Mouse (Mus musculus) hindbrain, embryonic 13.5 days (tissue): ENCODE results near the gene Olfr638. TPM values are rescaled to one million over a fixed set of nuclear protein-coding genes. Genes with fewer than 3 reads are reported as not detected.

ENCODE experiments used
- polyA plus RNA-seq: library from polyadenylated mRNA; unstranded; fragments of >200 nt; fragmentation: Nextera tagmentation; extraction: Ambion mirVana; gene quantifications from 2 replicates; pipeline ENCODE4 v1.2.1, GENCODE M21; 2015

Gene Olfr638
- polyA plus RNA-seq, 1 experiment from 2014 or later: not detected

Other genes starting within 250 kb of the Olfr638 start
- not detected in 2 replicates for gene Olfr630, start 241.4 kb upstream of the Olfr638 start, polyA plus RNA-seq
- gene Olfr69, start 227.2 kb upstream of the Olfr638 start, polyA plus RNA-seq: not detected in 2 replicates
- gene Olfr68, start 219.0 kb upstream of the Olfr638 start, polyA plus RNA-seq: not detected in 2 replicates
- gene Olfr67, start 206.9 kb upstream of the Olfr638 start, polyA plus RNA-seq: not detected in 2 replicates
- gene Hbb-bt, start 184.8 kb upstream of the Olfr638 start, polyA plus RNA-seq: 996 and 1,160 TPM in 2 replicates
- gene Hbb-bs, start 170.7 kb upstream of the Olfr638 start, polyA plus RNA-seq: 2,000 and 2,305 TPM in 2 replicates
- gene Hbb-bh2, start 158.2 kb upstream of the Olfr638 start, polyA plus RNA-seq: not detected in 2 replicates
- gene Hbb-bh1, start 155.6 kb upstream of the Olfr638 start, polyA plus RNA-seq: 43.8 and 70.4 TPM in 2 replicates
- gene Hbb-y, start 145.5 kb upstream of the Olfr638 start, polyA plus RNA-seq: 4,283 and 4,441 TPM in 2 replicates
- gene Olfr66, start 112.5 kb upstream of the Olfr638 start, polyA plus RNA-seq: not detected in 2 replicates
- not detected in 2 replicates for gene Olfr64, start 104.3 kb upstream of the Olfr638 start, polyA plus RNA-seq
- not detected in 2 replicates for gene Olfr65, start 95.3 kb upstream of the Olfr638 start, polyA plus RNA-seq
- gene Olfr631, start 69.9 kb upstream of the Olfr638 start, polyA plus RNA-seq: not detected in 2 replicates
- gene Olfr632, start 64.4 kb upstream of the Olfr638 start, polyA plus RNA-seq: not detected in 2 replicates
- not detected in 2 replicates for gene Olfr633, start 54.3 kb upstream of the Olfr638 start, polyA plus RNA-seq
- not detected in 2 replicates for gene Olfr635, start 27.6 kb upstream of the Olfr638 start, polyA plus RNA-seq
- 0.05 TPM in 1 of 2 replicates, not detected in the other for gene Olfr639, start 18.6 kb downstream of the Olfr638 start, polyA plus RNA-seq
- gene Olfr640, start 26.8 kb downstream of the Olfr638 start, polyA plus RNA-seq: not detected in 2 replicates
- not detected in 2 replicates for gene Olfr641, start 36.7 kb downstream of the Olfr638 start, polyA plus RNA-seq
- not detected in 2 replicates for gene Olfr642, start 53.9 kb downstream of the Olfr638 start, polyA plus RNA-seq
- gene 4930516K23Rik, start 62.7 kb downstream of the Olfr638 start, polyA plus RNA-seq: not detected in 2 replicates
- gene Olfr644, start 73.1 kb downstream of the Olfr638 start, polyA plus RNA-seq: not detected in 2 replicates
- not detected in 2 replicates for gene Olfr645, start 86.7 kb downstream of the Olfr638 start, polyA plus RNA-seq
- not detected in 2 replicates for gene Olfr646, start 106.1 kb downstream of the Olfr638 start, polyA plus RNA-seq
- not detected in 2 replicates for gene Ubqln5, start 131.1 kb downstream of the Olfr638 start, polyA plus RNA-seq
- gene Olfr643, start 138.7 kb downstream of the Olfr638 start, polyA plus RNA-seq: not detected in 2 replicates
- gene Ubqln3, start 144.5 kb downstream of the Olfr638 start, polyA plus RNA-seq: not detected in 2 replicates
- gene Ubqlnl, start 151.8 kb downstream of the Olfr638 start, polyA plus RNA-seq: not detected in 2 replicates
- not detected in 2 replicates for gene Olfm5, start 166.1 kb downstream of the Olfr638 start, polyA plus RNA-seq
- gene Olfr648, start 184.6 kb downstream of the Olfr638 start, polyA plus RNA-seq: 0.26 and 0.34 TPM in 2 replicates
- gene Olfr649, start 197.2 kb downstream of the Olfr638 start, polyA plus RNA-seq: not detected in 2 replicates
- 0.43 and 0.50 TPM in 2 replicates for gene Trim6, start 220.0 kb downstream of the Olfr638 start, polyA plus RNA-seq
- 0.90 and 1.00 TPM in 2 replicates for gene Trim34a, start 245.7 kb downstream of the Olfr638 start, polyA plus RNA-seq